Mouse (Mus musculus) thymus, adult 2 months (tissue): ENCODE measurements around the gene Hoxc9.

Experiments used
- CTCF ChIP-seq: fragments of 200-500 bp; IDR thresholded peaks from 2 replicates; pipeline ENCODE4 v1.5.1; 2012; ENCODE audit warnings: mild to moderate bottlenecking, control low read depth, low read length, moderate library complexity, borderline replicate concordance; ENCODE audit not compliant: control insufficient read depth, poor library complexity, insufficient read depth; ENCODE audit errors: extremely low read depth
- POLR2A ChIP-seq: fragments of 200-500 bp; IDR thresholded peaks from 2 replicates; pipeline ENCODE4 v1.6.1; 2012; ENCODE audit warnings: mild to moderate bottlenecking, low read length, control low read depth, moderate library complexity; ENCODE audit not compliant: control insufficient read depth, poor library complexity, insufficient read depth; ENCODE audit errors: extremely low read depth

DNA sequence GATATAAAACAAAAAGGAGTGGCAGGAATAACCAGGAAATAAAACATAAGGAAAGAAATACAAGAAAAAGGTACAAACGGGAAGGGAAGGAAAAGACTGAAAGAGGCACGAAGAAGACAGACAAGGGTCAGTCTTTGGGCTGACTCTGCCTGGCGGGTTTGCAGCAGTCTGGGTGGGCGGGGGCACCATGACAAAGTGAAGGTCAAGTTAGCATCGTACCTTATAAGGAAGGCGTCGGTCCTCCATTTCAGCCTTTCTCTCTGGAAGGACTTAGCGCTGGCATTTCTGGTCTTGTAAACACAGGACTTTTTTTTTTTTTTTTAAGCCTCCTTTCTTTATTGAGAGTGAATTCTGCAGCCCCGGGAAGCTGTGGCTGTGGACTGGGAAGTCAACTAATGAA, 29.0 kb upstream of the Hoxc9 start:
- no peak for TF ChIP-seq CTCF
- no peak for TF ChIP-seq POLR2A
